Mouse (Mus musculus): ENCODE data around the gene 2310022A10Rik.

The 2310022A10Rik gene

GRCm38 (mm10) chr7:27590566-27591213 lies 37.7 kb downstream of the 2310022A10Rik start:
- no peak for DNase-seq (ENCODE audit: low read depth)

DNA sequence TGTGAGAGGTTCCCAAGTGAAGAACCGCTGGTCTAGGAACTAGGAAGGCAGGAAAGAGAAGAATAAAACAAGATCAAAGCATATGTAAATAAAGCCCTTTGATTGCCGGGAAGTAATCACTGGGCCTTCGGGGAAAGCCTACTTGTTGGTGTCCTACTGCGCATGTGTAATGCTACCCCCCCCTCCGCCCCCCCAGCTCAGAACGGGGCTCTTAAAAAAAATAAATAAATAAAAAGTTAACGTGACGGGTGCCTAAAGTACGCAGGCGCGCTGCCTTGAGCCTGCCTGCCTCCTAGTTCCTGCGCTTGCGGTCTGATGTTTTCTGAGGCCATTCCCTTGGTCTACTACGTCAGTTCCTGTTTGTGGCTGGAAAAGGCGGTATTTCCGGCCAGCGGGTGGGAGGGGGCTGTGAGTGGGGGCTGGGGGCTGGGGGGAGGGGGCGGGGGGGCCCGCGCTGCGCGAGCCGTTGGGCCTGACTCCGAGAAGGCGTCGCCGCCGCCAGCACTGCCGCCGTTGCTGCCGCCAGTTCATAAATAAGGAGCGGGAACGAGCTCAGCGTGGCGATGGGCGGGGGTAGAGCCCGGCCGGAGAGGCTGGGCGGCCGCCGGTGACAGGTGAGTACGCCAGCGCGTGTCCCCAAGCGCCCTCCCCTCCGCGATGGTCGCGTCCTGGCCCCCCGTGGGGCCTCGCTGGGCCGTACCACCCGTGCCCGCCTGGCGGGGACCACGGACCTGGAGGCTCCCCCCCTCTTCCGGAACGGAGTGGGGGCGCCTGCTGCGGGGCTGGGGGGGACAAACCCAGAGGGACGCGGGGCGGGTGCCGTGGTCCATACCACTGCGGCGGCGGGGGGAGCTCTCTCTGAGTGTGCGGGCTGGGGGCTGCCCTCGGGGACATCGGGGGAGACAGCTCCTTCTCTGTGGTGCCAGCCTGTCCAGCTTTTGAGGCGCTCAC lies 38.5 kb downstream of the 2310022A10Rik start, which contains the start of gene Akt2:
Gene Akt2, plus strand, starts transcription at position 287 of the 951 bp plus-strand sequence.
- DNase-seq (ENCODE audit: low read depth): peak; percentile 98

- DNase-seq (ENCODE audit: low read depth): peak; percentile 83
These were observed 39.3 kb downstream of the 2310022A10Rik start for GRCm38 (mm10) chr7:27592217-27592929.

- no peak for DNase-seq (ENCODE audit: low read depth)
These were observed 40.1 kb downstream of the 2310022A10Rik start for GRCm38 (mm10) chr7:27592934-27593645.

GRCm38 (mm10) chr7:27596586-27597503 lies 43.8 kb downstream of the 2310022A10Rik start:
- DNase-seq (ENCODE audit: low read depth): no peak

DNA sequence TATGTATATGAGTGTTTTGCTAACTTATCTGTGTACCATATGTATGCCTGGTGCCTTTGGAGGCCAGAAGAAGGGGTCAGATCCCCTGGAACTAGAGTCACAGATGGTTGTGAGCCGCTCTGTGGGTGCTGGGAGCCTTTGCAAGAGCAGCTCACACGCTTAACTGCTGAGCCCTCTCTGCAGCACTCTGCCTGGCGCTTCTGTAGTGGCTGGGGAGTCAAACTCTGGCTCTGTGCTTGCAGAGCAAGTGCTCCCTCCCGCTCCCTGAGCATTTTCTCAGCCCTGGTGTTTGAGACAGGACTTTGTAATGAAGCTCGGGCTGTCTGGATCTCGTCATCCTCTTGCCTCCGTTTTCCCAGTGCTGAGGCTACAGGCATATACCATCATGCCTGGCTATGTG lies 45.0 kb downstream of the 2310022A10Rik start:
- DNase-seq (ENCODE audit: low read depth): no peak

DNA sequence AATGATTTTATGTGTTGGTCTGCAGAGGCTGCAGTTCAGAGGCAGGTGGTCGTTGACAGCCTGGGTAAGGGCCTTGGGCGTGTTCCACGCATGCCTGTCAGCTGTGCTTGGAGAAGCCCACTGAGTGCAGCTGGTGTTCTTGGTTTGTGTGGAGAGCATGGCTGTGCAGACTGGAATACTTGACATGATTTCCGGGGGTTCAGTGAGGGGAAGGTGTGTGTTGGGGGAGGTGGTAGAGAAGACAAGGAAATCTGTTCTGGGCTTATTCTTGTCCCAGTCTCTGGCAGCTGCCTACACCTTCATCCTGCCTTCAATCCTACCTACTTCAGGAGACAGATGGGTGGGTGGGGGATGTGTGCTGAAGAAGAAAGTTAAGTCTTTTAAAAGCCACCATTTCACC lies 48.6 kb downstream of the 2310022A10Rik start:
- no peak for DNase-seq (ENCODE audit: low read depth)

GRCm38 (mm10) chr7:27602161-27602560 lies 49.1 kb downstream of the 2310022A10Rik start:
- DNase-seq (ENCODE audit: low read depth): no peak

DNA sequence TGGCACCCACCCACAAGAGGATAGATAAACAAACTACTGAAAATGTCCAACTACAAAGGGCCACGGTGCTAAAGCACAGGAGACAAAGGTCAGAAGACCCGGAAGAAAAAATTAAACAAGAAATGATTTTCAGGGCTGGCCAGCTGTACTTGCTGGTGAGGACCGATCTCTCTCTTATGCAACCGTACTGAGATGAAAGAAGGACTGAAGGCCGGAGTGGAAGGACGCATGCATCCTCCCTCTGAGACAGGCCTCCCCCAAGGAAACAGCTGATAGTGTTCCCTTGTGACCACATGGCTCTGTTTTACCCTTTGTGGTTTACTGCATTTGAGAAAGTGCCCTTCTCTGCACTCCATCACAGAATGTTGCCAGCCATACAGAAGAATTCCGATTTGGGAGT lies 49.8 kb downstream of the 2310022A10Rik start:
- no peak for DNase-seq (ENCODE audit: low read depth)

DNA sequence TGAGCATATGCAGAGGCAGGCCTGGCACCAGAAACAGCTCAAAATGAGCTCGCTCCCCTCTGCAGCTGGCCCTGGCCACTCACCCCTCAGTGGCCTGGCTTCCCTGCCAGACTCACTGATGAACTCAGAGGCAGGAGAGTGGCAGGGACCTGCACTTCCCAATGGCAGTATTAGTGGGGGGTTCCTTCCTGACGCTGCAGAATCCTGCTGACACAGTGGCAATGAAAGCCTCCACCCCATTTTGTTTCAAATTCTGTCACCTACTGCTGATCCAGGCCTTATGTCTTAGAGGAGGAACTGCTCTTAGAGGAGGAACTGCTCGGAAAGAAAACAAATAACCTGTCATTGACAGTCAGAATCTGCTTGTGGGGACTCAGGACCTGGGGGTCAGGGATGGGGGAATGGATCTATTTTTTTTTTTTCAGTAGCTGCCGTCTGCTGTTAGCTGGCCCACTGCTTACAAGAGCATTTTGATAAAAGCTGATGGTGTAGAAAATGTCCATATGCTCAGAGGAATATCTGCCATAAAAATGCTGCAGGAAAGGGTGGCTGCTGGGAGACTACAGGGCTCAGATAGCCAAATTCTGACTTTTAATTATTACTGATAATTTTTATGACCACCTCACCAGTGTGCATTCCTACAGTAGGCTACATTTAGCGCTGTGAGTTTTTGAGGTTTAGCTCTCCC lies 51.8 kb downstream of the 2310022A10Rik start:
- DNase-seq (ENCODE audit: low read depth): no peak

- no peak for DNase-seq (ENCODE audit: low read depth)
These were observed 52.7 kb downstream of the 2310022A10Rik start for GRCm38 (mm10) chr7:27605499-27606285.

- DNase-seq (ENCODE audit: low read depth): no peak
These were observed 53.6 kb downstream of the 2310022A10Rik start for GRCm38 (mm10) chr7:27606481-27607254.

DNA sequence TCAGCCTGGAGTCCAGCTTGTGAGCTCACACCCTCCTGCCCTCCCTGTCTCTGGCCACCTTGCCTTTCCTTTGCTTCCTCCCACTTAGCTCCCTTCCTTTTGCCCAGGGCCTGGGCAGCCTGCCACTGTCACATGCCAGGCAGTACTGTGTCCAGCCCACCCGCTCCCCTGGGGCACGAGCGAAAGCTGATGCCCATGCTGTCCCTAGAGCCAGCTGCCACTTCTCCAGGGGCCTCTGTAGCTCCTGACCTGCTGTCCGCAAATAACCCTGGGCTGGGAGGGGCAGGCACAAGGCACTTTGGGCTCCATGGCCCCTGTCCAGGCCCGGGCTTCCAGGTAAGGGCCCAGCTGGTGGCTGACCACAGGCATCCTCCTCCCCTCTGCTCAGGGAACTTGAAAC lies 54.5 kb downstream of the 2310022A10Rik start:
- DNase-seq (ENCODE audit: low read depth): no peak

GRCm38 (mm10) chr7:27608130-27608529 lies 55.1 kb downstream of the 2310022A10Rik start:
- DNase-seq (ENCODE audit: low read depth): no peak

GRCm38 (mm10) chr7:27609285-27609684 lies 56.3 kb downstream of the 2310022A10Rik start:
- no peak for DNase-seq (ENCODE audit: low read depth)

GRCm38 (mm10) chr7:27609688-27610087 lies 56.7 kb downstream of the 2310022A10Rik start:
- peak; percentile 15 for DNase-seq (ENCODE audit: low read depth)

- no peak for DNase-seq (ENCODE audit: low read depth)
These were observed 57.3 kb downstream of the 2310022A10Rik start for GRCm38 (mm10) chr7:27610370-27610769.

DNA sequence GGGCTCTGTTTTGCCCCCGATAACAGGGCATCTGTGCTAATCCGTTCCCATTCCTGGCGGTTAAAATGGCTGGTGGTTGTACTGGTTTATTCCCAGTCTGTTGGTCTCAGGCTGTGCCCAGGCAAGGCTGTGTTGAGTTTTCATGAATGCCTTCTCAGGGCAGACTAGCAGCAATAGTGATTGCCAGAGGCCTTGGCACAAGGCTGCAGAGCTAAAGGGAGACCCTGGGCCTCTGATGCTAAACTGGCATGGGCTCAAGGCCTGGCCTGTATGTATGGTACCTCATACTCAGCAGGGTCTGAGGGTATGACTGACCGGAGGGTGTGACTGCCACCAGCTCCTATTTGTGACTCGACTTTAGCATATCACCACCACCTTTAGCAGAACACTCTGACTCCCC lies 57.8 kb downstream of the 2310022A10Rik start:
- no peak for DNase-seq (ENCODE audit: low read depth)
